Mouse (Mus musculus) heart, postnatal 0 days (tissue): ENCODE measurements around the gene Prrxl1.

Source experiments
- CTCF ChIP-seq: IDR thresholded peaks from 2 replicates; pipeline ENCODE4 v1.5.1; 2016; ENCODE audit warnings: antibody characterized with exemption, control low read depth, low read depth
- EP300 ChIP-seq: IDR thresholded peaks from 2 replicates; pipeline ENCODE4 v1.6.1; 2016; ENCODE audit warnings: antibody characterized with exemption, low read depth

DNA sequence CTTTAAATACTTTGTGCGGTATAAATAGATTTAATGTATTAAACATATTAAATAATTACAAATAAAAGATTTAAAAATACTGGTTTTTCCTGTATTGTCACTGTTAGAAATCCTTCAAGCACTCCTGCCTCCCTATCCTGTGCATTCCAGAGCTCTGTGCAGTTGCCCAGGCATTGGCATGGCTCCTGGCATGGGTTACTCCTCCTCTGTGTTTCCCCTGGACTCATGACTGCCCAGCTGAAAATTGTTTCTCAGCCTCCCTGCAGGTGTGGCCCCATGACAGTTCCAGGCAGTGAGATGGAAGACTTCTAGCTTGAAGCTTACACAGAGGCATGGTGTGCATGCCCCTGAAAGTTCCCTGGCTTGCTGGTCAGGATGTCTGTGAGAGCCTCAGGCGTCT lies 20.8 kb upstream of the Prrxl1 start:
- TF ChIP-seq CTCF (no peak), EP300 (no peak)
